Mouse (Mus musculus) ES-Bruce4 (cell line): Measurements from ENCODE around the gene Ergic1.

Experiments used
- CTCF ChIP-seq: IDR thresholded peaks from one replicate; pipeline ENCODE4 v1.8.1; 2011; ENCODE audit warnings: low read depth, low read length
- EP300 ChIP-seq: IDR thresholded peaks from 2 replicates; pipeline ENCODE4 v1.6.1; 2011; ENCODE audit warnings: low read depth, low read length; ENCODE audit not compliant: insufficient read depth
- POLR2A ChIP-seq: IDR thresholded peaks from one replicate; pipeline ENCODE4 v1.8.1; 2011; ENCODE audit warnings: low read length; ENCODE audit not compliant: insufficient read depth

- TF ChIP-seq CTCF (no peak), POLR2A (no peak), EP300 (no peak)
Measured at GRCm38 (mm10) chr17:26609820-26610219, 48.5 kb downstream of the Ergic1 start.
